Mouse (Mus musculus) CH12.LX (cell line): ENCODE data around the gene Nacc2. TPM values are rescaled to one million over a fixed set of nuclear protein-coding genes. Genes with fewer than 3 reads are reported as not detected.

ENCODE experiments used
- DNase-seq: peaks from one replicate; pipeline ENCODE4 v3.0.0-alpha.2; 2013; ENCODE audit errors: extremely low read depth
- H3K27ac ChIP-seq: 2 replicates; pipeline ENCODE4 v1.5.1; 2012; ENCODE audit warnings: low read depth, mild to moderate bottlenecking, control low read depth, moderate library complexity; ENCODE audit not compliant: insufficient read depth
- H3K27me3 ChIP-seq: replicated peaks from 2 replicates; pipeline ENCODE3; 2012; ENCODE audit warnings: inconsistent platforms
- H3K36me3 ChIP-seq, 2 experiments: replicated peaks in 1 of 2; 2 replicates each; pipeline versions ENCODE3 to v1.6.1; 2012; ENCODE audit warnings: inconsistent platforms in 1 of 2, low read length in 1 of 2, mild to moderate bottlenecking in 1 of 2, mixed read lengths in 1 of 2, moderate library complexity in 1 of 2; ENCODE audit not compliant: control insufficient read depth in 1 of 2, insufficient read depth in 1 of 2
- H3K4me1 ChIP-seq, 2 experiments: 2 replicates each; pipeline ENCODE4 v1.6.1; 2012; ENCODE audit warnings: inconsistent platforms in 1 of 2, moderate library complexity in 1 of 2; ENCODE audit not compliant: insufficient read depth in 2 of 2, control insufficient read depth in 1 of 2
- H3K4me2 ChIP-seq: 2 replicates; pipeline ENCODE4 v1.6.1; 2012; ENCODE audit warnings: low read depth, mild to moderate bottlenecking, control low read depth; ENCODE audit not compliant: poor library complexity, insufficient read depth, severe bottlenecking
- H3K4me3 ChIP-seq, 3 experiments: fragments of 150-350 bp in 1 of 3; sonication (generic) in 1 of 3; replicated peaks in 1 of 3; 2 replicates each; pipeline versions ENCODE3 to v1.5.1; 2011 to 2012; ENCODE audit warnings: low read depth in 2 of 3, low read length in 2 of 3, mild to moderate bottlenecking in 2 of 3, moderate library complexity in 2 of 3, control low read depth in 1 of 3, improper control_type of control experiment in 1 of 3, inconsistent platforms in 1 of 3, mixed read lengths in 1 of 3; ENCODE audit not compliant: poor library complexity in 1 of 3
- H3K79me2 ChIP-seq: replicated peaks from 2 replicates; pipeline ENCODE4 v1.6.1; 2012; ENCODE audit warnings: mild to moderate bottlenecking, moderate library complexity; ENCODE audit not compliant: control insufficient read depth, poor library complexity, insufficient read depth, severe bottlenecking; ENCODE audit errors: extremely low read depth
- H3K9ac ChIP-seq: 2 replicates; pipeline ENCODE4 v1.6.1; 2012; ENCODE audit warnings: low read depth, mild to moderate bottlenecking, control low read depth, moderate library complexity; ENCODE audit not compliant: insufficient read depth
- H3K9me3 ChIP-seq: replicated peaks from 2 replicates; pipeline ENCODE3; 2012; ENCODE audit warnings: low read length, inconsistent platforms, mixed read lengths
- BHLHE40 ChIP-seq: IDR thresholded peaks from 2 replicates; pipeline ENCODE4 v1.6.1; 2011; ENCODE audit warnings: mild to moderate bottlenecking, low read depth, low read length, improper control_type of control experiment
- CHD2 ChIP-seq: IDR thresholded peaks from 2 replicates; pipeline ENCODE4 v1.6.1; 2011; ENCODE audit warnings: low read length, improper control_type of control experiment
- CTCF ChIP-seq, 2 experiments: IDR thresholded peaks in 1 of 2; conservative IDR thresholded peaks in 1 of 2; 2 replicates each; pipeline ENCODE4 v1.5.1; 2011 to 2012; ENCODE audit warnings: low read depth in 2 of 2, low read length in 2 of 2, improper control_type of control experiment in 1 of 2, inconsistent platforms in 1 of 2, mild to moderate bottlenecking in 1 of 2, moderate library complexity in 1 of 2
- E2F4 ChIP-seq: IDR thresholded peaks from 2 replicates; pipeline ENCODE4 v1.6.1; 2011; ENCODE audit warnings: low read depth, low read length, improper control_type of control experiment; ENCODE audit not compliant: insufficient replicate concordance
- ELF1 ChIP-seq: IDR thresholded peaks from 2 replicates; pipeline ENCODE4 v1.6.1; 2014; ENCODE audit warnings: low read depth, mild to moderate bottlenecking, inconsistent platforms, low read length, improper control_type of control experiment
- EP300 ChIP-seq: IDR thresholded peaks from 2 replicates; pipeline ENCODE4 v1.6.1; 2011; ENCODE audit warnings: low read length, improper control_type of control experiment
- ETS1 ChIP-seq: conservative IDR thresholded peaks from 2 replicates; pipeline ENCODE4 v1.6.1; 2012; ENCODE audit warnings: low read depth, mild to moderate bottlenecking, inconsistent platforms, low read length, improper control_type of control experiment, moderate library complexity
- HCFC1 ChIP-seq: IDR thresholded peaks from 2 replicates; pipeline ENCODE4 v1.6.1; 2012; ENCODE audit warnings: low read depth, mild to moderate bottlenecking, inconsistent platforms, low read length, improper control_type of control experiment
- IRF4 ChIP-seq: IDR thresholded peaks from 2 replicates; pipeline ENCODE4 v1.6.1; 2014; ENCODE audit warnings: low read depth, mild to moderate bottlenecking, inconsistent platforms, low read length, improper control_type of control experiment
- JUN ChIP-seq: IDR thresholded peaks from 2 replicates; pipeline ENCODE4 v1.6.1; 2011; ENCODE audit warnings: low read depth, mild to moderate bottlenecking, low read length, improper control_type of control experiment, moderate library complexity; ENCODE audit not compliant: insufficient read depth
- KAT2A ChIP-seq: IDR thresholded peaks from 2 replicates; pipeline ENCODE4 v1.6.1; 2012; ENCODE audit warnings: low read length, improper control_type of control experiment, inconsistent platforms; ENCODE audit not compliant: insufficient replicate concordance
- MAFK ChIP-seq: IDR thresholded peaks from 2 replicates; pipeline ENCODE4 v1.6.1; 2011; ENCODE audit warnings: low read length, improper control_type of control experiment; ENCODE audit not compliant: insufficient replicate concordance
- MAZ ChIP-seq: IDR thresholded peaks from 2 replicates; pipeline ENCODE4 v1.6.1; 2012; ENCODE audit warnings: low read depth, mild to moderate bottlenecking, inconsistent platforms, low read length, improper control_type of control experiment, moderate library complexity
- MEF2A ChIP-seq: IDR thresholded peaks from 2 replicates; pipeline ENCODE4 v1.6.1; 2014; ENCODE audit warnings: low read depth, mild to moderate bottlenecking, inconsistent platforms, low read length, improper control_type of control experiment, borderline replicate concordance
- MXI1 ChIP-seq: IDR thresholded peaks from 2 replicates; pipeline ENCODE4 v1.6.1; 2011; ENCODE audit warnings: mild to moderate bottlenecking, low read depth, low read length, improper control_type of control experiment
- MYC ChIP-seq: IDR thresholded peaks from 2 replicates; pipeline ENCODE4 v1.6.1; 2011; ENCODE audit warnings: low read depth, mild to moderate bottlenecking, improper control_type of control experiment, low read length
- NELFE ChIP-seq: IDR thresholded peaks from 2 replicates; pipeline ENCODE4 v1.6.1; 2011; ENCODE audit warnings: low read depth, low read length, improper control_type of control experiment
- RAD21 ChIP-seq: IDR thresholded peaks from 2 replicates; pipeline ENCODE4 v1.6.1; 2011; ENCODE audit warnings: low read depth, mild to moderate bottlenecking, low read length, improper control_type of control experiment, moderate library complexity
- SIN3A ChIP-seq: IDR thresholded peaks from 2 replicates; pipeline ENCODE4 v1.6.1; 2012; ENCODE audit warnings: low read length, improper control_type of control experiment, inconsistent platforms
- SMC3 ChIP-seq: IDR thresholded peaks from 2 replicates; pipeline ENCODE4 v1.6.1; 2011; ENCODE audit warnings: low read depth, low read length, improper control_type of control experiment
- TBP ChIP-seq: conservative IDR thresholded peaks from 2 replicates; pipeline ENCODE4 v1.6.1; 2011; ENCODE audit warnings: low read depth, low read length, improper control_type of control experiment
- TCF12 ChIP-seq: IDR thresholded peaks from 2 replicates; pipeline ENCODE4 v1.6.1; 2014; ENCODE audit warnings: low read depth, mild to moderate bottlenecking, inconsistent platforms, low read length, improper control_type of control experiment
- UBTF ChIP-seq: IDR thresholded peaks from 2 replicates; pipeline ENCODE4 v1.6.1; 2012; ENCODE audit warnings: low read depth, mild to moderate bottlenecking, inconsistent platforms, low read length, improper control_type of control experiment, moderate library complexity
- USF1 ChIP-seq: IDR thresholded peaks from 2 replicates; pipeline ENCODE4 v1.6.1; 2014; ENCODE audit warnings: low read depth, mild to moderate bottlenecking, inconsistent platforms, low read length, improper control_type of control experiment
- USF2 ChIP-seq: conservative IDR thresholded peaks from 2 replicates; pipeline ENCODE4 v1.6.1; 2011; ENCODE audit warnings: low read depth, low read length, improper control_type of control experiment
- ZKSCAN1 ChIP-seq: IDR thresholded peaks from 2 replicates; pipeline ENCODE4 v1.6.1; 2012; ENCODE audit warnings: low read depth, inconsistent platforms, low read length, improper control_type of control experiment, borderline replicate concordance
- ZNF384 ChIP-seq: IDR thresholded peaks from 2 replicates; pipeline ENCODE4 v1.6.1; 2012; ENCODE audit warnings: low read depth, low read length, improper control_type of control experiment, inconsistent platforms
- dilution Hi-C: fragments of 300-500 bp; cut with MboI; formaldehyde crosslinking; loops from 2 replicates; pipeline ENCODE4 v1.14.3; 2020; ENCODE audit warnings: low sequenced_read_pairs; ENCODE audit not compliant: extremely low pct_unique_long_range_greater_than_20kb, extremely low pct_ligation_motif_present
- in situ Hi-C: fragments of 300-500 bp; cut with MboI; formaldehyde crosslinking; loops from 3 replicates; pipeline ENCODE4 v1.14.3; 2019; ENCODE audit warnings: low sequenced_read_pairs, low pct_ligation_motif_present, low pct_unique_long_range_greater_than_20kb, mixed read lengths
- polyA plus RNA-seq: library from polyadenylated mRNA; unstranded; fragments of >175 nt; gene quantifications from 2 replicates; pipeline ENCODE4 v1.2.1, GENCODE M21; 2012; ENCODE audit warnings: low read depth; ENCODE audit not compliant: insufficient read length
- total RNA-seq, 2 experiments: library from RNA; depleted of rRNA; stranded (reverse); fragments of 300-350 nt in 1 of 2; fragments of >200 nt in 1 of 2; gene quantifications; 2 replicates each; pipeline ENCODE4 v1.2.3; 2012 to 2014

The Nacc2 gene
- total and polyA plus RNA-seq, 3 experiments, result 0.59 to 2.3 (median 1.1) TPM

- Histone ChIP-seq H3K4me2 (no peak overlapping the region), H3K27me3 (peaks cover 86% of the 10 kb centered on the region), H3K79me2 (no peaks in the 10 kb centered on the region), H3K4me1 (no peaks in the 10 kb centered on the region), H3K27ac (no peak overlapping the region), H3K9me3 (no peaks in the 10 kb centered on the region), H3K9ac (no peak overlapping the region), H3K36me3 (no peaks in the 10 kb centered on the region), H3K4me3 (no peak overlapping the region)
- in situ Hi-C loops (loop anchor here (25.0 kb wide), 1 partner anchor 247 kb away; the partner anchor contains the start of gene Ccdc187), dilution Hi-C loops (no loop called here)
- no peak for TF ChIP-seq ETS1
- no peak for TF ChIP-seq JUN
- no peak for TF ChIP-seq TBP
- TF ChIP-seq RAD21, result no peak
- no peak for TF ChIP-seq BHLHE40
- no peak for TF ChIP-seq ELF1
- TF ChIP-seq ZKSCAN1, result no peak
- TF ChIP-seq USF2, result no peak
- no peak for TF ChIP-seq TCF12
- no peak for TF ChIP-seq USF1
- TF ChIP-seq NELFE, result no peak
- no peak for TF ChIP-seq CHD2
- no peak for TF ChIP-seq MAZ
- TF ChIP-seq MYC, result no peak
- no peak for TF ChIP-seq UBTF
- TF ChIP-seq MAFK, result no peak
- DNase-seq, result no peak
These were observed 83.1 kb downstream of the Nacc2 start for GRCm38 (mm10) chr2:26039951-26040350.

DNA sequence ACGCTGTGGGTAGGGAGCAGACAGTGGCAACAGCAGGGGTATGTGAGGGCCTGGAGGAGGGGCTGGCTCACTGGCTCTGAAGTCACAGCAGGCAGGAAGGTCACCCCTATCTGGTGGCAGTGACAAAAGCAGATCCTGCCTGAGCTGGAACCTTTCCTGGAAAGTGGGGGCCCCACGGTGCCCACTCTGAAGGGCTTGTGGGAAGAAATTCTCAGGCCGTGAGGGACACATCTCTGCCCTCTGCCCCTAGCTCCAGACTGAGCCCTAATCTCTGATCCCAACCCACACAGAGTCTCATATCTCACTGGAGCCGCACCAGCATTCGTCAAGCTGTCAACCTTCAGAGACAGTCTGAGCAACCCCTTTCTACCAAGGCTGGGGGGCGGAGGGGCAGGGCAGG lies 85.6 kb downstream of the Nacc2 start:
- no peak for DNase-seq
- H3K79me2 ChIP-seq, result no peaks in the 10 kb centered on the region
- no peak overlapping the region for H3K4me2 ChIP-seq
- no peak overlapping the region for H3K4me3 ChIP-seq
- H3K9ac ChIP-seq, result no peak overlapping the region
- H3K9me3 ChIP-seq, result no peaks in the 10 kb centered on the region
- no peak for TF ChIP-seq SMC3
- no peak for TF ChIP-seq SIN3A
- TF ChIP-seq USF1, result no peak
- no peak for TF ChIP-seq MAFK
- TF ChIP-seq MEF2A, result no peak
- no peak for TF ChIP-seq HCFC1
- TF ChIP-seq ZKSCAN1, result no peak
- no peak for TF ChIP-seq RAD21
- no peak for TF ChIP-seq ZNF384
- no peak for TF ChIP-seq MAZ
- no peak for TF ChIP-seq E2F4
- no peak for TF ChIP-seq CTCF (conservative IDR thresholded peaks at IDR 0.05 in 1 of 2, IDR thresholded peaks at IDR 0.05 in 1 of 2; ENCODE audit: low read depth in 2 of 2, low read length in 2 of 2)
- TF ChIP-seq TCF12, result no peak
- TF ChIP-seq KAT2A, result no peak
- no peak for TF ChIP-seq IRF4
- no peak for TF ChIP-seq EP300
- no peak for TF ChIP-seq BHLHE40
- no peak for TF ChIP-seq MXI1
- no peak for TF ChIP-seq UBTF
- no peak for TF ChIP-seq MYC
- H3K36me3 ChIP-seq, result no peaks in the 10 kb centered on the region
- no peak overlapping the region for H3K27ac ChIP-seq
- in situ Hi-C loops (loop anchor here (25.0 kb wide), 1 partner anchor 250 kb away; the partner anchor contains the start of gene Ccdc187), dilution Hi-C loops (no loop called here)
- no peaks in the 10 kb centered on the region for H3K4me1 ChIP-seq
- H3K27me3 ChIP-seq, result peaks cover 91% of the 10 kb centered on the region
